Mouse (Mus musculus): Measurements from ENCODE around the gene Arl5c.

- TF ChIP-seq POLR2A (IDR thresholded peaks at IDR 0.05; ENCODE audit: borderline replicate concordance, control insufficient read depth, low read depth, low read length) (no peak), CTCF (IDR thresholded peaks at IDR 0.05; ENCODE audit: control insufficient read depth, insufficient read depth, low read length) (no peak)
Observed at GRCm38 (mm10) chr11:97952367-97953006, 43.5 kb downstream of the Arl5c start.

Data from bone marrow, adult 2 months (tissue).